Mouse (Mus musculus) olfactory bulb, adult 2 months (tissue): ENCODE results near the gene Cadm1.

Experiments
- CTCF ChIP-seq: fragments of 200-500 bp; IDR thresholded peaks from 2 replicates; pipeline ENCODE4 v1.5.1; 2012; ENCODE audit warnings: low read depth, mild to moderate bottlenecking, low read length, moderate library complexity; ENCODE audit not compliant: insufficient read depth
- POLR2A ChIP-seq: fragments of 200-500 bp; IDR thresholded peaks from 2 replicates; pipeline ENCODE4 v1.6.1; 2012; ENCODE audit warnings: mild to moderate bottlenecking, low read depth, low read length, moderate library complexity; ENCODE audit not compliant: insufficient read depth

GRCm38 (mm10) chr9:47860994-47861393, 331.0 kb downstream of the Cadm1 start:
- TF ChIP-seq CTCF: no peak
- TF ChIP-seq POLR2A: no peak
